Mouse (Mus musculus) intestine, postnatal 0 days (tissue): ENCODE results near the gene Kcnk5. TPM values are rescaled to one million over a fixed set of nuclear protein-coding genes. Genes with fewer than 3 reads are reported as not detected.

Experiments used
- ATAC-seq: fragments of 200-750 bp; cut with Nextera tagmentation; 2 replicates; pipeline ENCODE4 v1.8.0; 2017; ENCODE audit warnings: mild to moderate bottlenecking, moderate TSS enrichment, moderate library complexity
- H3K27ac ChIP-seq: fragments of 300-500 bp; sonication (generic); 2 replicates; pipeline ENCODE4 v1.5.1; 2014; ENCODE audit warnings: mild to moderate bottlenecking, low read depth, low read length, moderate library complexity
- H3K27me3 ChIP-seq: fragments of 300-500 bp; sonication (generic); replicated peaks from 2 replicates; pipeline ENCODE4 v1.6.1; 2014; ENCODE audit warnings: low read length, mixed read lengths; ENCODE audit not compliant: control insufficient read depth, insufficient read depth
- H3K36me3 ChIP-seq: fragments of 300-500 bp; sonication (generic); 2 replicates; pipeline ENCODE4 v1.6.1; 2014; ENCODE audit warnings: mild to moderate bottlenecking, moderate library complexity; ENCODE audit not compliant: control insufficient read depth, insufficient read depth
- H3K4me1 ChIP-seq: fragments of 300-500 bp; sonication (generic); replicated peaks from 2 replicates; pipeline ENCODE4 v1.6.1; 2014; ENCODE audit warnings: antibody characterized with exemption, low read length, mixed read lengths; ENCODE audit not compliant: control insufficient read depth, insufficient read depth
- H3K4me2 ChIP-seq: fragments of 300-500 bp; sonication (generic); replicated peaks from 2 replicates; pipeline ENCODE4 v1.6.1; 2014; ENCODE audit warnings: low read depth, mild to moderate bottlenecking, moderate library complexity
- H3K4me3 ChIP-seq: fragments of 300-500 bp; sonication (generic); 2 replicates; pipeline ENCODE4 v1.5.1; 2014; ENCODE audit warnings: low read depth, low read length
- H3K9ac ChIP-seq: fragments of 300-500 bp; sonication (generic); 2 replicates; pipeline ENCODE4 v1.6.1; 2014; ENCODE audit warnings: mild to moderate bottlenecking, low read depth, low read length
- H3K9me3 ChIP-seq: fragments of 300-500 bp; sonication (generic); 2 replicates; pipeline ENCODE4 v1.6.1; 2016; ENCODE audit warnings: mixed run types; ENCODE audit not compliant: control insufficient read depth
- CTCF ChIP-seq: sonication (generic); IDR thresholded peaks from 2 replicates; pipeline ENCODE4 v1.5.1; 2016; ENCODE audit warnings: low read depth, mild to moderate bottlenecking, control low read depth, antibody characterized with exemption, moderate library complexity
- WGBS: fragments of 180-500 bp; shearing (Covaris S2); extraction: QIAGEN DNeasy Blood & Tissue Kit; methylation state at CpG from one replicate; pipeline ENCODE4 v1.1.7; 2014; 5-methylcytosine and 5-hydroxymethylcytosine counted together
- polyA plus RNA-seq: library from polyadenylated mRNA; unstranded; fragments of >200 nt; fragmentation: Nextera tagmentation; extraction: Ambion mirVana; gene quantifications from 2 replicates; pipeline ENCODE4 v1.2.1, GENCODE M21; 2015

Gene Kcnk5
- polyA plus RNA-seq, 1 experiment from 2014 or later: 10.9 TPM

DNA sequence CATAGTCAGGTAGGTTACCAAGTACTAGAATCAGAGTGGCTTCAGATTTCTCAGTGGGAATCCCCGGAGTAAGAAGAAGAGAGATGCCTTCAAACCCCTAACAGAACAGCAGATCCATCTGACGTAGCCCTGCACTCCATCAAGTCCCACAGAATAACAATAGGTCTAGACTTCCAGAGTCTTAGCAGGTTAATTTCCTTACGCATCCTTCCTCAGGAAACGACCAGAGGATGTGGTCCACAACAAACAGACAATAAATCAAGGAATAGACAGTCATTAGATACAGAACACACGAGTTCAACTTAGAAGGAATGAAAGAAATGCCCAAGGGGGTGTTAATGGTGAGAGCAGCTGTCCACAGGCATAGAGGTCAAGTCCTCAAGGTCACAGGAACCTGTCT, 86.7 kb downstream of the Kcnk5 start:
- no peak for TF ChIP-seq CTCF
- Histone ChIP-seq H3K27ac (no peak overlapping the region), H3K27me3 (no peaks in the 10 kb centered on the region), H3K9ac (no peak overlapping the region), H3K4me2 (no peak overlapping the region), H3K9me3 (no peaks in the 10 kb centered on the region), H3K4me3 (no peak overlapping the region), H3K4me1 (no peaks in the 10 kb centered on the region), H3K36me3 (no peaks in the 10 kb centered on the region)
- no peak for ATAC-seq
- 34% methylated on average over 5 of the region's 5 CpGs for WGBS

- Histone ChIP-seq H3K4me2 (no peak overlapping the region), H3K4me3 (no peak overlapping the region), H3K4me1 (no peaks in the 10 kb centered on the region), H3K27me3 (no peaks in the 10 kb centered on the region), H3K9me3 (no peaks in the 10 kb centered on the region), H3K27ac (no peak overlapping the region), H3K9ac (no peak overlapping the region), H3K36me3 (no peaks in the 10 kb centered on the region)
- WGBS: 15% methylated on average over 7 of the region's 7 CpGs
- no peak for TF ChIP-seq CTCF
- ATAC-seq: no peak
Observed at GRCm38 (mm10) chr14:20093493-20093892, 88.1 kb downstream of the Kcnk5 start.

Other genes with a start within 250 kb of the Kcnk5 start
- gene Gng2, start 204.2 kb downstream of the Kcnk5 start, polyA plus RNA-seq: 22.2 and 22.6 TPM in 2 replicates
- gene Saysd1, start 43.3 kb downstream of the Kcnk5 start, polyA plus RNA-seq: 49.8 and 55.6 TPM in 2 replicates
- 0.68 and 1.1 TPM in 2 replicates for gene Kcnk16, start 87.4 kb upstream of the Kcnk5 start, polyA plus RNA-seq
- gene Nudt13, start 112.9 kb upstream of the Kcnk5 start, polyA plus RNA-seq: 7.4 and 10.5 TPM in 2 replicates
- gene Ecd, start 166.3 kb upstream of the Kcnk5 start, polyA plus RNA-seq: 13.5 and 15.5 TPM in 2 replicates
- 12.8 and 13.2 TPM in 2 replicates for gene Fam149b, start 166.4 kb upstream of the Kcnk5 start, polyA plus RNA-seq
- gene Dnajc9, start 207.1 kb upstream of the Kcnk5 start, polyA plus RNA-seq: 39.3 and 41.5 TPM in 2 replicates
- 78.3 and 80.4 TPM in 2 replicates for gene Mrps16, start 211.8 kb upstream of the Kcnk5 start, polyA plus RNA-seq